Comparison of ENCODE assay signal across 12 mouse cellular contexts in the genomic region with DNA sequence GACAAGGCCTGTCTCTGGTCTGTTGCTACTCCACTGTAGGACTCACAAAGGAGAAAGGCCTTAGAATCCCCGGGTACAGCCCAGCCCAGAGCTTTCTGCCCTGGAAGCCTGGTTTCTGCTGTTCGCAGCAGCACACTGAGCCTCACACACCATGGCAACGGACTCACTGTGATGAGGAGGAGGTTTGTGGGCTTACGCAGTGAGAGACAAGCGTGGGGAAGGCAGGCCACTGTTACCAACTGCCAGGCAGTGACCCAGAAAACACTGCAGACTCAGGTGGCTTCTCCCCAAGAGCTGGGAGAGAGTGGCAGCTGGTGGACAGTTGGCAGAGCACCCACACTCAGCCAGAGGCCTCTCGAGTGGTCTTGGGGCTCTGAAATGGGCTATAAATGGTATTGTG. TPM values are rescaled to one million over a fixed set of nuclear protein-coding genes. Genes with fewer than 3 reads are reported as not detected.
DNase-seq lines count a peak whose midpoint lies in the region; ATAC-seq lines count a peak whose summit lies in the region.
"Had no signal": no experiment of that assay in that cellular context is flagged by ENCODE, and none has a peak within 500 bp of the region (broad histone marks: within the 10 kb centered on the region; RNA-seq: fewer than 3 reads in every experiment).

No protein-coding gene starts in this region.

- H3K4me2 ChIP-seq in forebrain, embryonic 15.5 days (replicated peaks): no peak overlapping the region
- no peak overlapping the region for H3K4me2 ChIP-seq in forebrain, embryonic 16.5 days (ENCODE audit: low read length)
- no peak overlapping the region for H3K4me2 ChIP-seq in liver, embryonic 11.5 days
- H3K4me2 ChIP-seq: heart, embryonic 11.5 days had no signal

- no peaks in the 10 kb centered on the region for H3K9me3 ChIP-seq in forebrain, embryonic 10.5 days
- no peaks in the 10 kb centered on the region for H3K9me3 ChIP-seq in forebrain, embryonic 15.5 days
- no peaks in the 10 kb centered on the region for H3K9me3 ChIP-seq in forebrain, embryonic 16.5 days (ENCODE audit: control insufficient read depth, low read length)
- H3K9me3 ChIP-seq in liver, embryonic 11.5 days (ENCODE audit: control insufficient read depth, low read length): no peaks in the 10 kb centered on the region

- no peak for ATAC-seq in forebrain, embryonic 15.5 days (replicated peaks)
- peak; percentile 55 for ATAC-seq in forebrain, embryonic 16.5 days
- ATAC-seq in liver, embryonic 11.5 days (replicated peaks; ENCODE audit: low FRiP score): no peak
- ATAC-seq in monocyte, adult 5-6 weeks (replicated peaks; ENCODE audit: insufficient number of reproducible peaks, low FRiP score, low TSS enrichment, poor library complexity, severe bottlenecking): no peak

- no peak for DNase-seq in forebrain, embryonic 10.5 days (ENCODE audit: extremely low spot score, low spot score)
- DNase-seq in left cerebral cortex, adult 18-20 months (ENCODE audit: low spot score in 2 of 2): peak; percentile 52 to 77
- DNase-seq in right cerebral cortex, adult 2 months (ENCODE audit: low spot score in 2 of 2): peak; percentile 71 to 75
- no peak for DNase-seq in liver, embryonic 11.5 days (ENCODE audit: low spot score)
- no peak for DNase-seq in spleen, postnatal 4 days (ENCODE audit: low spot score in 2 of 2)
- DNase-seq: thymus, postnatal 4 days had no signal

- 83% methylated on average over 6 of the region's 6 CpGs for WGBS in forebrain, embryonic 10.5 days
- WGBS in forebrain, embryonic 15.5 days: 55% methylated on average over 6 of the region's 6 CpGs
- 52% methylated on average over 6 of the region's 6 CpGs for WGBS in forebrain, embryonic 16.5 days
- 69% methylated on average over 6 of the region's 6 CpGs for WGBS in liver, embryonic 11.5 days

- no peak overlapping the region for H3K4me3 ChIP-seq in forebrain, embryonic 10.5 days
- H3K4me3 ChIP-seq in forebrain, embryonic 15.5 days: no peak overlapping the region
- no peak overlapping the region for H3K4me3 ChIP-seq in forebrain, embryonic 16.5 days (replicated peaks; ENCODE audit: low read length)
- no peak overlapping the region for H3K4me3 ChIP-seq in liver, embryonic 11.5 days (ENCODE audit: low read depth, low read length)

- H3K36me3 ChIP-seq in forebrain, embryonic 10.5 days (replicated peaks): no peaks in the 10 kb centered on the region
- no peaks in the 10 kb centered on the region for H3K36me3 ChIP-seq in forebrain, embryonic 15.5 days
- no peaks in the 10 kb centered on the region for H3K36me3 ChIP-seq in forebrain, embryonic 16.5 days (ENCODE audit: control insufficient read depth, insufficient read depth)
- H3K36me3 ChIP-seq in liver, embryonic 11.5 days (ENCODE audit: control insufficient read depth, insufficient read depth, low read length): no peaks in the 10 kb centered on the region

- H3K4me1 ChIP-seq in forebrain, embryonic 10.5 days: peaks cover 40% of the 10 kb centered on the region
- peaks cover 14% of the 10 kb centered on the region; the same call in 1 of the 2 replicates for H3K4me1 ChIP-seq in forebrain, embryonic 15.5 days
- H3K4me1 ChIP-seq in forebrain, embryonic 16.5 days (replicated peaks; ENCODE audit: control insufficient read depth, insufficient read depth, low read length): peaks cover 11% of the 10 kb centered on the region
- no peaks in the 10 kb centered on the region for H3K4me1 ChIP-seq in liver, embryonic 11.5 days (replicated peaks; ENCODE audit: control insufficient read depth, insufficient read depth, low read length)

- H3K27ac ChIP-seq in forebrain, embryonic 10.5 days: peak overlapping the region; percentile 61
- no peak overlapping the region for H3K27ac ChIP-seq in forebrain, embryonic 15.5 days (replicated peaks)
- H3K27ac ChIP-seq in forebrain, embryonic 16.5 days (ENCODE audit: low read length): no peak overlapping the region
- H3K27ac ChIP-seq in liver, embryonic 11.5 days (ENCODE audit: low read depth, low read length): no peak overlapping the region

- H3K9ac ChIP-seq in forebrain, embryonic 15.5 days (replicated peaks): no peak overlapping the region
- H3K9ac ChIP-seq in forebrain, embryonic 16.5 days (replicated peaks; ENCODE audit: low read depth, low read length): no peak overlapping the region
- H3K9ac ChIP-seq in liver, embryonic 11.5 days (ENCODE audit: low read depth, low read length): no peak overlapping the region

- no peaks in the 10 kb centered on the region; the same call in 1 of the 2 replicates for H3K27me3 ChIP-seq in forebrain, embryonic 10.5 days (ENCODE audit: poor library complexity, severe bottlenecking)
- no peaks in the 10 kb centered on the region for H3K27me3 ChIP-seq in forebrain, embryonic 15.5 days
- no peaks in the 10 kb centered on the region for H3K27me3 ChIP-seq in forebrain, embryonic 16.5 days (replicated peaks; ENCODE audit: control insufficient read depth, insufficient read depth, low read length)
- H3K27me3 ChIP-seq in liver, embryonic 11.5 days (replicated peaks; ENCODE audit: control insufficient read depth, insufficient read depth, low read length): no peaks in the 10 kb centered on the region

RNA-seq across cellular contexts. Expression of a gene that starts 42.3 kb away (rescaled TPM):
- polyA plus RNA-seq in forebrain, embryonic 10.5 days (2016; fragmentation: Nextera tagmentation; extraction: Ambion mirVana): not detected in 2 replicates
- polyA plus RNA-seq in forebrain, embryonic 15.5 days (2015; fragmentation: Nextera tagmentation; extraction: Ambion mirVana): not detected in 2 replicates
- not detected in 2 replicates for polyA plus RNA-seq in forebrain, embryonic 16.5 days (2015; fragmentation: Nextera tagmentation; extraction: Ambion mirVana)
- total RNA-seq in left cerebral cortex, adult 18-20 months (2021): not detected
- not detected in 2 replicates for polyA plus RNA-seq in liver, embryonic 11.5 days (2014; fragmentation: Nextera tagmentation; extraction: Ambion mirVana)
- total RNA-seq in monocyte, adult 5-6 weeks (2017): not detected in 3 replicates
- total RNA-seq: layer of hippocampus, postnatal 14 days had no signal
- polyA plus RNA-seq: heart, embryonic 11.5 days; lung, embryonic 16.5 days had no signal

Comparison
In these comparisons a context has a peak if more than half of its experiments do, and no peak if none do; other contexts are left out.
1. DNase-seq: peak in left cerebral cortex, adult 18-20 months (2 of 2) and right cerebral cortex, adult 2 months (2 of 2); none in forebrain, embryonic 10.5 days (single experiment), liver, embryonic 11.5 days (single experiment) and spleen, postnatal 4 days (0 of 2).